Mouse (Mus musculus) urinary bladder, adult 18-20 months (tissue): Measurements from ENCODE around the gene Lrrc43.

ENCODE experiments used
- DNase-seq, 2 experiments: peaks; one replicate each; pipeline ENCODE4 v3.0.0; 2022; ENCODE audit warnings: low spot score in 2 of 2, mixed read lengths in 2 of 2

The Lrrc43 gene

GRCm38 (mm10) chr5:123520666-123521065 is 31.6 kb downstream of the Lrrc43 start:
- DNase-seq = no peak

GRCm38 (mm10) chr5:123521621-123522020 is 32.5 kb downstream of the Lrrc43 start:
- DNase-seq = no peak

- no peak for DNase-seq
Observed at GRCm38 (mm10) chr5:123522166-123522565, 33.1 kb downstream of the Lrrc43 start.

- DNase-seq = peak; percentile 95 to 98
Observed at GRCm38 (mm10) chr5:123523692-123524392, 34.7 kb downstream of the Lrrc43 start, which contains the start of gene Diablo. Gene Diablo, minus strand, starts transcription at chr5:123524176.

- no peak for DNase-seq
Observed at GRCm38 (mm10) chr5:123524393-123524750, 35.3 kb downstream of the Lrrc43 start.

GRCm38 (mm10) chr5:123525281-123525680 is 36.2 kb downstream of the Lrrc43 start, which contains the start of gene Gm49027:
Gene Gm49027, minus strand, starts transcription at chr5:123525488.
- no peak for DNase-seq

- no peak for DNase-seq
Observed at GRCm38 (mm10) chr5:123525916-123526495, 36.9 kb downstream of the Lrrc43 start.

GRCm38 (mm10) chr5:123528641-123529040 is 39.5 kb downstream of the Lrrc43 start:
- DNase-seq = no peak

GRCm38 (mm10) chr5:123530056-123530455 is 41.0 kb downstream of the Lrrc43 start:
- no peak for DNase-seq

- DNase-seq = no peak
Observed at GRCm38 (mm10) chr5:123533801-123534200, 44.7 kb downstream of the Lrrc43 start.

- DNase-seq = no peak
Observed at GRCm38 (mm10) chr5:123555693-123556092, 66.6 kb downstream of the Lrrc43 start.

- no peak for DNase-seq
Observed at GRCm38 (mm10) chr5:123556451-123556850, 67.3 kb downstream of the Lrrc43 start.
